Comparison of ENCODE assay signal across 7 mouse cellular contexts in genomic region chr15:85580483-85580882, GRCm38 (mm10). TPM values are rescaled to one million over a fixed set of nuclear protein-coding genes. Genes with fewer than 3 reads are reported as not detected.
DNase-seq lines count a peak whose midpoint lies in the region; ATAC-seq and TF ChIP-seq lines count a peak whose summit lies in the region.

No protein-coding gene starts in this region.

- H3K27me3 ChIP-seq in embryonic facial prominence, embryonic 15.5 days = peaks cover 93% of the 10 kb centered on the region
- H3K27me3 ChIP-seq in limb, embryonic 11.5 days (ENCODE audit: control insufficient read depth, insufficient read depth, low read length) = peaks cover 84% of the 10 kb centered on the region
- H3K27me3 ChIP-seq in midbrain, postnatal 0 days (ENCODE audit: insufficient read depth, low read length) = peaks cover 64% of the 10 kb centered on the region

- ATAC-seq in embryonic facial prominence, embryonic 15.5 days (ENCODE audit: insufficient number of reproducible peaks, low FRiP score, low TSS enrichment, low read depth) = no peak
- no peak for ATAC-seq in limb, embryonic 11.5 days (ENCODE audit: insufficient number of reproducible peaks, low FRiP score, low TSS enrichment, low read depth)
- ATAC-seq in midbrain, postnatal 0 days (ENCODE audit: low FRiP score) = no peak
- ATAC-seq in CD4-positive, CD25-positive, alpha-beta regulatory T cell, adult 4 months = no peak

- DNase-seq in embryo, embryonic 10 days (ENCODE audit: low spot score) = peak; percentile 32
- peak; percentile 47 for DNase-seq in limb, embryonic 11.5 days (ENCODE audit: low spot score)
- no peak for DNase-seq in midbrain, postnatal 0 days (ENCODE audit: low spot score)
- no peak for DNase-seq in spleen, adult 12 weeks (ENCODE audit: low spot score)
- DNase-seq in thymus, postnatal 25 days = no peak

- H3K9ac ChIP-seq in embryonic facial prominence, embryonic 15.5 days = peak overlapping the region; percentile 31; the same call in 1 of the 2 replicates
- H3K9ac ChIP-seq in limb, embryonic 11.5 days (ENCODE audit: low read length) = no peak overlapping the region; the same call in 1 of the 2 replicates
- peak overlapping the region; percentile 37 for H3K9ac ChIP-seq in midbrain, postnatal 0 days (replicated peaks; ENCODE audit: low read length, poor library complexity, severe bottlenecking)

- H3K4me1 ChIP-seq in embryonic facial prominence, embryonic 15.5 days = peaks cover 57% of the 10 kb centered on the region
- H3K4me1 ChIP-seq in limb, embryonic 11.5 days (ENCODE audit: control insufficient read depth, insufficient read depth, low read length) = peaks cover 27% of the 10 kb centered on the region
- peaks cover 11% of the 10 kb centered on the region; the same call in 1 of the 2 replicates for H3K4me1 ChIP-seq in midbrain, postnatal 0 days (ENCODE audit: insufficient read depth, low read length)

- H3K9me3 ChIP-seq in embryonic facial prominence, embryonic 15.5 days (replicated peaks) = no peaks in the 10 kb centered on the region
- no peaks in the 10 kb centered on the region for H3K9me3 ChIP-seq in limb, embryonic 11.5 days (ENCODE audit: control insufficient read depth, low read length)
- H3K9me3 ChIP-seq in midbrain, postnatal 0 days (ENCODE audit: low read length) = no peaks in the 10 kb centered on the region

- H3K27ac ChIP-seq in embryonic facial prominence, embryonic 15.5 days (replicated peaks) = peak overlapping the region; percentile 63
- no peak overlapping the region for H3K27ac ChIP-seq in limb, embryonic 11.5 days (replicated peaks; ENCODE audit: low read depth, low read length)
- H3K27ac ChIP-seq in midbrain, postnatal 0 days (ENCODE audit: low read depth, low read length) = no peak overlapping the region

- H3K4me2 ChIP-seq in embryonic facial prominence, embryonic 15.5 days (replicated peaks) = peak overlapping the region; percentile 86
- peak overlapping the region; percentile 75 for H3K4me2 ChIP-seq in limb, embryonic 11.5 days (ENCODE audit: low read depth, severe bottlenecking)
- peak overlapping the region; percentile 100 for H3K4me2 ChIP-seq in midbrain, postnatal 0 days (ENCODE audit: low read depth, low read length, poor library complexity, severe bottlenecking)

- no peak for TF ChIP-seq CTCF in midbrain, postnatal 0 days (IDR thresholded peaks at IDR 0.05)

- WGBS in embryonic facial prominence, embryonic 15.5 days = under 1% methylated on average over 47 of the region's 47 CpGs
- WGBS in limb, embryonic 11.5 days = under 1% methylated on average over 47 of the region's 47 CpGs
- WGBS in midbrain, postnatal 0 days = under 1% methylated on average over 47 of the region's 47 CpGs

- H3K4me3 ChIP-seq in embryonic facial prominence, embryonic 15.5 days (replicated peaks) = peak overlapping the region; percentile 50
- H3K4me3 ChIP-seq in limb, embryonic 11.5 days (ENCODE audit: low read depth, low read length) = peak overlapping the region; percentile 38
- H3K4me3 ChIP-seq in midbrain, postnatal 0 days (ENCODE audit: low read depth, low read length) = peak overlapping the region; percentile 60

- no peaks in the 10 kb centered on the region for H3K36me3 ChIP-seq in embryonic facial prominence, embryonic 15.5 days
- no peaks in the 10 kb centered on the region for H3K36me3 ChIP-seq in limb, embryonic 11.5 days (ENCODE audit: control insufficient read depth, insufficient read depth, low read length)
- H3K36me3 ChIP-seq in midbrain, postnatal 0 days (ENCODE audit: insufficient read depth, low read length) = no peaks in the 10 kb centered on the region

RNA-seq across cellular contexts. Expression of gene Wnt7b, which starts 1.8 kb away (rescaled TPM):
- polyA plus RNA-seq in embryonic facial prominence, embryonic 15.5 days (2015; fragmentation: Nextera tagmentation; extraction: Ambion mirVana) = 36.0 and 40.9 TPM in 2 replicates
- polyA plus RNA-seq in limb, embryonic 11.5 days (2014; fragmentation: Nextera tagmentation; extraction: Ambion mirVana) = 13.4 and 19.1 TPM in 2 replicates
- total RNA-seq in midbrain, postnatal 0 days (2014; rRNA removed) = 26.3 and 34.3 TPM in 2 replicates
- polyA plus RNA-seq in midbrain, postnatal 0 days (2015; fragmentation: Nextera tagmentation; extraction: Ambion mirVana) = 19.0 and 19.5 TPM in 2 replicates
- polyA plus RNA-seq in CD4-positive, CD25-positive, alpha-beta regulatory T cell, adult 4 months (2017; shearing (Covaris generic)) = not detected

Comparison
In these comparisons a context has a peak if more than half of its experiments do, and no peak if none do; other contexts are left out.
1. DNase-seq: peak in embryo, embryonic 10 days (single experiment) and limb, embryonic 11.5 days (single experiment); none in midbrain, postnatal 0 days (single experiment), spleen, adult 12 weeks (single experiment) and thymus, postnatal 25 days (single experiment).
2. RNA of gene Wnt7b, which starts 1.8 kb away (polyA plus RNA-seq): 36.0 to 40.9 TPM in embryonic facial prominence, embryonic 15.5 days, 19.0 to 19.5 TPM in midbrain, postnatal 0 days and 13.4 to 19.1 TPM in limb, embryonic 11.5 days; not detected in CD4-positive, CD25-positive, alpha-beta regulatory T cell, adult 4 months; every median in the first group is over 10 times any median in the second.
3. Peak in every context shown above with its lines, with median percentiles within 50 percentile points of each other: H3K4me2 ChIP-seq and H3K4me3 ChIP-seq.